Mouse (Mus musculus): ENCODE data around the gene Incenp. TPM values are rescaled to one million over a fixed set of nuclear protein-coding genes. Genes with fewer than 3 reads are reported as not detected.
"Not testable (repeated sequence)": the region's sequence is repeated elsewhere in the genome, so short reads cannot be mapped to it uniquely, and the experiment has no call there.

Gene Incenp
- polyA plus RNA-seq, 1 experiment from 2014 or later, result 67.1 TPM

DNA sequence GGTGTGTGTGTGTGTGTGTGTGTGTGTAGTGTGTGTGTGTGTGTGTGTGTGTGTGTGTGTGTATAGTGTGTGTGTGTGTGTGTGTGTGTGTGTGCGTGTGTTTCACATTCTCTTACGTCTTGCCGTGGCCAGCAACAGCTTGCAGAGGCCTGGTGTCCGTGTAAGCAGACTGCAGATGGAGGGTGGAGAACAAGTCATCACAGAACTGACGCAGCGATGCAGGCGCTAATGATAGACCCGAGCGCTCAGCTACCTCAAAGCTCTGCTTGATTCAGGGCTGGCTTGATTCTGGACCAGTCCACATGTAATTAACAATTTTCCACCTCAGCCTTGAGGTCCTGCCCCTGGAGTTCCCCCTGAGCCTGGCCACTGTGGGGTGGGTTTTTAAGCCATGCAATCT lies 28.7 kb upstream of the Incenp start:
- Histone ChIP-seq H3K27ac (no peak overlapping the region), H3K36me3 (ENCODE audit: inconsistent target) (no peaks in the 10 kb centered on the region), H3K4me3 (ENCODE audit: inconsistent target) (no peak overlapping the region), H3K79me2 (ENCODE audit: inconsistent target) (no peaks in the 10 kb centered on the region)
- WGBS (ENCODE audit: missing documents), result 96% methylated on average over 7 of the region's 9 CpGs

- WGBS (ENCODE audit: missing documents), result 97% methylated on average over 8 of the region's 8 CpGs
- H3K27ac ChIP-seq, result no peak overlapping the region
Observed at GRCm38 (mm10) chr19:9924769-9925272, 25.5 kb upstream of the Incenp start.

GRCm38 (mm10) chr19:9924034-9924768 lies 24.9 kb upstream of the Incenp start:
- Histone ChIP-seq H3K4me3 (ENCODE audit: inconsistent target) (no peak overlapping the region), H3K36me3 (ENCODE audit: inconsistent target) (no peaks in the 10 kb centered on the region), H3K79me2 (ENCODE audit: inconsistent target) (peaks cover 10% of the 10 kb centered on the region; the same call in 1 of the 2 replicates), H3K27ac (no peak overlapping the region)
- 96% methylated on average over 13 of the region's 13 CpGs for WGBS (ENCODE audit: missing documents)

More at GRCm38 (mm10) chr19:9924769-9925272, 25.5 kb upstream of the Incenp start:
- H3K36me3 ChIP-seq (ENCODE audit: inconsistent target), result no peaks in the 10 kb centered on the region
- H3K4me3 ChIP-seq (ENCODE audit: inconsistent target), result no peak overlapping the region
- H3K79me2 ChIP-seq (ENCODE audit: inconsistent target), result peaks cover 10% of the 10 kb centered on the region; the same call in 1 of the 2 replicates

- no peak overlapping the region for H3K27ac ChIP-seq
Observed at GRCm38 (mm10) chr19:9923048-9923447, 23.7 kb upstream of the Incenp start.

GRCm38 (mm10) chr19:9922228-9922627 lies 22.9 kb upstream of the Incenp start:
- WGBS (ENCODE audit: missing documents), result 100% methylated on average over 2 of the region's 2 CpGs
- no peak overlapping the region for H3K27ac ChIP-seq
- no peak overlapping the region for H3K4me3 ChIP-seq (ENCODE audit: inconsistent target)
- H3K79me2 ChIP-seq (ENCODE audit: inconsistent target), result peaks cover 10% of the 10 kb centered on the region; the same call in 1 of the 2 replicates
- H3K36me3 ChIP-seq (ENCODE audit: inconsistent target), result no peaks in the 10 kb centered on the region

More at GRCm38 (mm10) chr19:9923048-9923447, 23.7 kb upstream of the Incenp start:
- Histone ChIP-seq H3K4me3 (ENCODE audit: inconsistent target) (no peak overlapping the region), H3K79me2 (ENCODE audit: inconsistent target) (peaks cover 10% of the 10 kb centered on the region; the same call in 1 of the 2 replicates), H3K36me3 (ENCODE audit: inconsistent target) (no peaks in the 10 kb centered on the region)

DNA sequence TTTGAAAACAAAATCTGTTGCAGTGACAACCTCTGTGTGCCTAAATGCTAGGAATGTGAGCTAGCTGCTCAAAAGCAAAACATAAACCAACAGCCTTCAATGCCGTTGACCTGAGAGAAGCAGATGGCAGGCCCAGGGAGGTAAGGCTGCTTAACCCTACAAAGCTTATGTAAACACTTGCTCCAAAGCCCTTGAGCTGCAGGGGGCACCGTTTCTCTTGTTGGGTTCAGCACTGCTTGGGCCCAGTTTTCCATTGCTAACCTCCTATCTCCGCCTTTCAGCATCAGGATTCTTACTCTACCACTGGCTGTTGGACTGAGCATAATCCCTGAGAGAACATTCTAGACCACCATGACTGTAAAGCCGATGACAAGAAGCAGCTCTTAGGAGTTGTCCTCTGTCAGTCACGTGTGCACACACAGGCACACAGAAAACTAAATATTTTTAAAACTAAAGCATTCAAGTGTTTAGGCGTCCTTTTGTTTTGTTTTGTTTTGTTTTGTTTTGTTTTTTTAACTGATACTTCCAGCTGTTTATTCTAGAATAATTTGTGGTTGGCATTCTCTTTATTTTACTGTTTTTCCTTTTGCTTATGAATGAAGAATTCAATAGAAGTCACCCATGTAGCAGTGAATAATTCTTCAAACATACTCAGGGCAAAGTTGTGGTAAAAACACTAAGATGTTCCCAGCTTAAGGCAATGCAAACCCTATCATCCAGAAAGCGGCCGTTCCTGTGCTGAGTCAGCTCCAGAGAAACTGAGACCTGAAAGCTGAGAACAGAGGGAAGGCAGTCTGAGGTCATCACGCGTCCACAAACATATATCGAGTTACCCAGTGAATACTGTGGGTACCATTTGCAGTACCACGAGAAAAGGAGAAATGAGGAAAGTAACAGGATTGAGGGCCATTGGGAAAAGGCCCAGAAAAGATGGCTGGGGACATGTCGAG lies 21.8 kb upstream of the Incenp start:
- Histone ChIP-seq H3K27ac (peak overlapping the region; percentile 12), H3K79me2 (ENCODE audit: inconsistent target) (peaks cover 20% of the 10 kb centered on the region; the same call in 1 of the 2 replicates), H3K36me3 (ENCODE audit: inconsistent target) (no peaks in the 10 kb centered on the region), H3K4me3 (ENCODE audit: inconsistent target) (no peak overlapping the region)
- WGBS (ENCODE audit: missing documents), result 80% methylated on average over 13 of the region's 13 CpGs

DNA sequence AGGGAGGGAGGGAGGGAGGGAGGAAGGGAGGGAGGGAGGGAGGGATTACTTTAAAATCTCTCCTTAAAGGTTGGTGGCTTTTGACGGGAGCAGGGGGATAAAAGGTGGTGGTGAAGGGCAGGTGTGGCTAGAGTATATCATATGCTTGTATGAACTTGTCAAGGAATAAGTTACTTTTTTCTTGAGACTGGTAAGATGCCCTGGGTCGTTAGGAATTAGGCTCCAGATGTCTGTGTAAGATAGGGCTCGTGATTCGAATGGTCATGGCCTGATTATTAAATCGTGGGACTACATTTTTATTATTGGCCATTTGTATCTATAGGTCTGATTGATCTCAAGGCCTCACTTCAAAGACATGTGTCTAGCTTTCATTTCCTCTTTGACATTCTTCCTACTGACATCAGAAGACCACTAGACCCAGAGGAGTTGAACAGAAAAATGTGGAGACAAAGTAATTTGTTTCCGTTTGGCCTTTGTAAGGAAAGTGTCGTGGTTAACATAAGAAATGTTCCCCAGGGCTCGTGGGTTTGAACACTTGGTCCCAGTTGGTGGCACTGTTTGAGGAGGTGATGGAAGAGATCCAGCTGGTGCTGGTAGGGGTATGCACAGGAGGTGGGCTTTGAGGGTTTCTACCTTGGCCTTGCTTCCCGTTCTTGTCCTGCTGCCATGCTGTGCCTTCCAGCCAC lies 19.0 kb upstream of the Incenp start:
- 42% methylated on average over 9 of the region's 9 CpGs for WGBS (ENCODE audit: missing documents)
- H3K79me2 ChIP-seq (ENCODE audit: inconsistent target), result peaks cover 24% of the 10 kb centered on the region; the same call in 1 of the 2 replicates
- no peaks in the 10 kb centered on the region for H3K36me3 ChIP-seq (ENCODE audit: inconsistent target)
- peak overlapping the region; percentile 98 for H3K27ac ChIP-seq
- H3K4me3 ChIP-seq (ENCODE audit: inconsistent target), result no peak overlapping the region

DNA sequence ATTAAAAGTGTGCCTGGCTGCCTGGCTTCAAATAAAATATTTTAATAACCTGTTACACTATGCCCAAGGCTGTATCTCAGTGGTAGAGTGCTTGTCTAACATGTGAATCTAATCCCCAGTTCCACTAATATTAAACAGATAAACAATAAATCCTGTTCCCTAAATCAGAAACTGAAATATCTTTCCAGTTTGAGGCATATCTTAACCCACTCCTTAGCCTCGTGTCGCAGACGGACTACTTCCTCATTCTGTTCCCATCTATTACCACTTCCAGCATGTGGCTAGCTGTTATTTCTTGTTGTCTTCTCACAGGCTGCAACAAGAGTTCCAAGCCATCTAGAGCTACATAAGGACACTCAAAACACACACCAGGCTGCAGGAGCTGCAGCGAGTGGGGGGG lies 18.4 kb upstream of the Incenp start:
- H3K4me3 ChIP-seq (ENCODE audit: inconsistent target), result no peak overlapping the region
- H3K27ac ChIP-seq, result peak overlapping the region; percentile 98
- H3K36me3 ChIP-seq (ENCODE audit: inconsistent target), result no peaks in the 10 kb centered on the region
- peaks cover 24% of the 10 kb centered on the region; the same call in 1 of the 2 replicates for H3K79me2 ChIP-seq (ENCODE audit: inconsistent target)
- WGBS (ENCODE audit: missing documents), result 0% methylated on average over 3 of the region's 4 CpGs

DNA sequence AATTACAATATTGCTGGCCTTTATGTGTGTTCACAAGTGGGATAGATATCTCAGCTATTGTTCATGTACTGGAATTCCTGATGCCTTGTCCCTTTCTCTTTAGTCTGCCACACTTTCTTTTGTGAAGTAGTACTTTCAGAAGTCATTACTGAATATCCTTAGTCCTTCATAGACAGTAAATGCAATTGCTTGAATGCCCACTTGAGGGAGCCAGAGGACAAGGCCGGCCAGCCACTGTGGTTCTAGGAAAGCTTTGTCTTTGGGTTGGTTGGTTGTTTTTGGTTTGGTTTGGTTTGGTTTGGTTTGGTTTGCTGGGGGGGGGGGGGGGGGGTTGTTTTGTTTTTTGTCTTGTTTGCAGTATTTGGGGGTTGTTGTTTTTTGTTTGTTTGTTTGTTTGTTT lies 16.6 kb upstream of the Incenp start:
- 0% methylated on average over 1 of the region's 1 CpGs for WGBS (ENCODE audit: missing documents)
- Histone ChIP-seq H3K4me3 (ENCODE audit: inconsistent target) (no peak overlapping the region), H3K27ac (peak overlapping the region; percentile 98), H3K36me3 (ENCODE audit: inconsistent target) (no peaks in the 10 kb centered on the region), H3K79me2 (ENCODE audit: inconsistent target) (peaks cover 33% of the 10 kb centered on the region; the same call in 1 of the 2 replicates)

DNA sequence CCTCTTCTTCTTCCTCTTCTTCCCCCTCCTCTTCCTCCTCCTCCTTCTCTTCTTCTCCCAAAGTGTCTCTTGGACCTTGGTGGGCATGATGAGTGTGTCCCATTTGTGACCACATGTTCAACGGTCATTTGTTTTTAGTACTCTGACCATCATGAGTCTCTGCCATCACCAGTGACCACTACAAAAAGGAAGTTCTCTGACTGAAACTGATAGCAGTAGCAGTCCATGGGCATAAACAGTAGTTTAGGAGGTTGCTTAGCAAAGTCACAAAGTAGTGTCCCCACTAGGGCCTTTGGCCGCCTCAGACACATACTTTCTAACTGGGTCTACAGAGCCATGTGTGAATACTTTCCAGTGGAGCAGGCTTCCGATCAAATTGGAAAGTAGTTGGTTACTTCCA lies 15.0 kb upstream of the Incenp start:
- no peaks in the 10 kb centered on the region for H3K36me3 ChIP-seq (ENCODE audit: inconsistent target)
- no peak overlapping the region for H3K4me3 ChIP-seq (ENCODE audit: inconsistent target)
- peak overlapping the region; percentile 98 for H3K27ac ChIP-seq
- H3K79me2 ChIP-seq (ENCODE audit: inconsistent target), result peaks cover 24% of the 10 kb centered on the region; the same call in 1 of the 2 replicates
- WGBS (ENCODE audit: missing documents), result 45% methylated on average over 3 of the region's 3 CpGs

GRCm38 (mm10) chr19:9913784-9914183 lies 14.4 kb upstream of the Incenp start:
- Histone ChIP-seq H3K4me3 (ENCODE audit: inconsistent target) (no peak overlapping the region), H3K27ac (peak overlapping the region; percentile 98), H3K36me3 (ENCODE audit: inconsistent target) (no peaks in the 10 kb centered on the region), H3K79me2 (ENCODE audit: inconsistent target) (peaks cover 24% of the 10 kb centered on the region; the same call in 1 of the 2 replicates)
- 8% methylated on average over 5 of the region's 5 CpGs for WGBS (ENCODE audit: missing documents)

DNA sequence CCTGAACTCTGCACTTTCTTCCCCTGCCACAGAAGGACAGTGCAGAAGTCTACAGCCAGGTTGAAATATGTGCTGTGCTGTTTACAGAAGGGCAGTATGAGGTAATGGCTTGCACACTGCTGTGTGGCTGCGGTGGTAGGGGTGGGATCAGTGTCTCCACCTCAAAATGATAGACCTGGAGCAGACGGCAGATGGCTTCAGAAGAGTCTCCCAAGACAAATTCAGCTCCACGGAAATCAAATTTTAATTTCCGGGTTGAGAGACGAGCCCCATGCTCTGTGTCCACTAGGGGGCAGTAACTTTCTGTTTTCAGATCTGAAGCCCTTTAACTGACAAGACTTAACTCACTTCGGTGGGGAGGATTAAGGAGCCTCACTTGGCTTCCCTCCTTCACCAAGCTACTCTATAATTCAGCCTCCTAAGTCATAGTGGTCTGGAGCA lies 12.0 kb upstream of the Incenp start:
- no peaks in the 10 kb centered on the region for H3K36me3 ChIP-seq (ENCODE audit: inconsistent target)
- H3K79me2 ChIP-seq (ENCODE audit: inconsistent target), result peaks cover 16% of the 10 kb centered on the region; the same call in 1 of the 2 replicates
- 30% methylated on average over 6 of the region's 6 CpGs for WGBS (ENCODE audit: missing documents)
- peak overlapping the region; percentile 98 for H3K27ac ChIP-seq
- H3K4me3 ChIP-seq (ENCODE audit: inconsistent target), result no peak overlapping the region

DNA sequence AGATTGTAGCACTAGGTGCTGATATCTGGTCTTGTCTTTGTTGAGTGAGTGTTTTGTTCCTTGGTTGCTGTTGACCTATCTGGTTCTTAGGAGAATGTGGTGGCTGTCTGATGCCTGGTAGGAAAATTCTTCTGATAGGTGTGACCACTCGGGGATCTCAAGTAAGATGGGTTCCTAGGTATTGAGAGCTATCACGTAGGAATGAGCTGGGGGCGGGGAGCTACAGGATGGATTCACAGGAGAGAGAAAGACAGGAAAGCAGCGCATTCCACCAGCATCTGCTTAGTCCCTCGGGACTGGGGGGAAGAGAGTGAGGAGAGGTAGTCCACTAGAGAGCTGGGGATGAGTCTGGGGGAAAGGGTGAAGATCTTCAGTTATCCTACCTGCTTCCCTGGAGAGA lies 10.0 kb upstream of the Incenp start:
- Histone ChIP-seq H3K36me3 (ENCODE audit: inconsistent target) (no peaks in the 10 kb centered on the region), H3K27ac (no peak overlapping the region), H3K79me2 (ENCODE audit: inconsistent target) (peaks cover 10% of the 10 kb centered on the region; the same call in 1 of the 2 replicates), H3K4me3 (ENCODE audit: inconsistent target) (no peak overlapping the region)
- 95% methylated on average over 5 of the region's 5 CpGs for WGBS (ENCODE audit: missing documents)

DNA sequence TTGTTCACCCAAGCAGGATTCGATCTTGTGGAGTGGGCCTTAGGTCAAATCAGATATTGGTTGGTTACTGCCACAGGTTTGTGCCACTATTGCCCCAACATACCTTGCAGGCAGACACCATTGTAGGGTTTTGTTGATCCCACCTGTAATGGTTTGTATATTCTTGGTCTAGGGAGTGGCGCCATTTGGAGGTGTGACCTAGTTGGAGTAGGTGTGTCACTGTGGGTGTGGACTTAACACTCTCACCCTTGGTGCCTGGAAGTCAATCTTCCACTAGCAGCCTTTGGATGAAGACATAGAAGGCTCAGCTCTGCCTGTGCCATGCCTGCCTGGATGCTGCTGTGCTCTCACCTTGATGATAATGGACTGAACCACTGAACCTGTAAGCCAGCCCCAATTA lies 1.3 kb upstream of the Incenp start:
- 100% methylated on average over 2 of the region's 2 CpGs for WGBS (ENCODE audit: missing documents)
- H3K4me3 ChIP-seq (ENCODE audit: inconsistent target); H3K27ac ChIP-seq; H3K36me3 ChIP-seq (ENCODE audit: inconsistent target): not testable (repeated sequence)
- peaks cover 35% of the 10 kb centered on the region for H3K79me2 ChIP-seq (ENCODE audit: inconsistent target)

Measured in macrophage (primary cell).